Mouse (Mus musculus) CD4-positive helper T cell, adult 2 months (primary cell): Measurements from ENCODE around the gene Platr17.
"Not testable (repeated sequence)": the region's sequence is repeated elsewhere in the genome, so short reads cannot be mapped to it uniquely, and the experiment has no call there.

Experiments used
- DNase-seq: peaks from one replicate; pipeline ENCODE4 v3.0.0-alpha.2; 2012; ENCODE audit warnings: low read depth, missing footprints, low spot score

Platr17 gene

GRCm38 (mm10) chr17:33902491-33902890 lies 2.4 kb upstream of the Platr17 start:
- peak; percentile 64 for DNase-seq

- DNase-seq = not testable (repeated sequence)
Measured at GRCm38 (mm10) chr17:33903911-33904651, 854 bp upstream of the Platr17 start.

GRCm38 (mm10) chr17:33908331-33909076 lies 3.6 kb downstream of the Platr17 start:
- DNase-seq = no peak

- DNase-seq = peak; percentile 99
Measured at GRCm38 (mm10) chr17:33909077-33909868, 4.3 kb downstream of the Platr17 start, which contains the start of gene Daxx. Gene Daxx, plus strand, starts transcription at chr17:33909414.

- peak; percentile 80 for DNase-seq
Measured at GRCm38 (mm10) chr17:33909869-33910250, 4.9 kb downstream of the Platr17 start.

GRCm38 (mm10) chr17:33910346-33911051 lies 5.6 kb downstream of the Platr17 start:
- peak; percentile 79 for DNase-seq

- DNase-seq = no peak
Measured at GRCm38 (mm10) chr17:33911052-33911812, 6.3 kb downstream of the Platr17 start.

- DNase-seq = no peak
Measured at GRCm38 (mm10) chr17:33911813-33912414, 7.0 kb downstream of the Platr17 start.

GRCm38 (mm10) chr17:33913264-33913663 lies 8.3 kb downstream of the Platr17 start:
- DNase-seq = no peak

- no peak for DNase-seq
Measured at GRCm38 (mm10) chr17:33913905-33914304, 9.0 kb downstream of the Platr17 start.

- DNase-seq = peak; percentile 45
Measured at GRCm38 (mm10) chr17:33914969-33915391, 10.0 kb downstream of the Platr17 start.

GRCm38 (mm10) chr17:33915671-33916250 lies 10.8 kb downstream of the Platr17 start, which contains the start of the genes Tapbp and Zbtb22:
Gene Tapbp, plus strand, starts transcription at chr17:33915899.
Gene Zbtb22, plus strand, starts transcription at chr17:33915904.
- peak; percentile 97 for DNase-seq

- no peak for DNase-seq
Measured at GRCm38 (mm10) chr17:33916294-33916693, 11.4 kb downstream of the Platr17 start.

GRCm38 (mm10) chr17:33916847-33917655 lies 12.1 kb downstream of the Platr17 start:
- no peak for DNase-seq

- no peak for DNase-seq
Measured at GRCm38 (mm10) chr17:33917656-33918292, 12.8 kb downstream of the Platr17 start.

GRCm38 (mm10) chr17:33918293-33919203 lies 13.6 kb downstream of the Platr17 start:
- DNase-seq = peak; percentile 74
